Mouse (Mus musculus): ENCODE data around the gene Rita1. TPM values are rescaled to one million over a fixed set of nuclear protein-coding genes. Genes with fewer than 3 reads are reported as not detected.

The Rita1 gene
- polyA plus RNA-seq, 1 experiment from 2014 or later = 13.4 TPM

DNA sequence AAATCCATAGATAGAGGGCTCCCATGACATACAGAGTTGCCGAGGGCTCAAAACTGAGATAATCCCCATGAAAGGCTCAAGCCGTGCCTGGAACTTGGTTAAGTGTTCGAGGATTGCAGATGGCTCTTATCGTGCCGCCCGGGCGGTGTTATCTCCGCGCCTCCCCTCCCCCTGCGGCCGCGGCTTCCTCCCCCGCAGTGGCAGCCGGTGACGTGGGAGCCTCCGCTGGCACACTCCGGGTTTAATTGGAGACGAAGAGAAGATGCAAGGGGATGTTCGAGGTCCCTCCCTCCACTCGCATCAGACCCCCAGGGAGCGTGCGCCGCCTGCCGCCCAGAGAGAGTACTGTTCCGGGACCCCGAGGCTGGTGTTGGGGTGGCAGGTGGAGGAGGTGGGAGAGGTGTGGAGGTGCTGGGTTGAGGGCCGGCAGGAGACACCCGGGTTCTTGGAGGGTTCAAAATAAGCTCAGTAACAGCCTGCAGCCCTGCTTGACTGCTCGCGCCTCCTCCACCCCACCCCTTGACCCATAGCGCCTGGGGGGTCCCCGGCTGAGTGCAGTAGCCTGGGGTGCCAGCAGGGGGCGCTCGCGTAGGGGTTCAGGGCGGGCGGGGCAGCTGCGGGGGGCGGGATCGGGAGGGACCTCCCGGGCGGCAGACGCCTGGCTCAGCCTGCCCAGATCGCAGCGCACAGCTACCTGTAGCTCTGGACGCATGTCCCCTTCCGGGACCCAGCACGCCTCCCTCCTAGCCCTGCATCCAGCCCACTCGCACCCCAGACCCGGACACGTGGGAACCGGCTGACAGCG lies 36.4 kb upstream of the Rita1 start, which contains the start of gene Rasal1:
Rasal1 (plus strand) TSS at position 244 of the 805 bp plus-strand sequence.
- Histone ChIP-seq H3K4me3 (replicated peaks; ENCODE audit: low read length) (peak within 1 kb of the TSS; percentile 33), H3K9ac (ENCODE audit: low read length) (peak within 1 kb of the TSS; percentile 41), H3K36me3 (ENCODE audit: control insufficient read depth, insufficient read depth, low read length) (no peaks in the 10 kb centered on the region), H3K4me1 (ENCODE audit: control insufficient read depth, insufficient read depth, low read length) (peaks cover 8% of the 10 kb centered on the region; the same call in 1 of the 2 replicates), H3K9me3 (replicated peaks; ENCODE audit: control insufficient read depth, low read length) (no peaks in the 10 kb centered on the region), H3K27me3 (ENCODE audit: control insufficient read depth, insufficient read depth, low read length) (peaks cover 26% of the 10 kb centered on the region), H3K27ac (ENCODE audit: low read length) (no peak within 1 kb of the TSS), H3K4me2 (ENCODE audit: low read depth, low read length) (peak within 1 kb of the TSS; percentile 60)
- 1% methylated on average over 52 of the region's 53 CpGs for WGBS
- ATAC-seq (ENCODE audit: insufficient read depth, low FRiP score) = peak; percentile 28; the same call in 1 of the 2 replicates

DNA sequence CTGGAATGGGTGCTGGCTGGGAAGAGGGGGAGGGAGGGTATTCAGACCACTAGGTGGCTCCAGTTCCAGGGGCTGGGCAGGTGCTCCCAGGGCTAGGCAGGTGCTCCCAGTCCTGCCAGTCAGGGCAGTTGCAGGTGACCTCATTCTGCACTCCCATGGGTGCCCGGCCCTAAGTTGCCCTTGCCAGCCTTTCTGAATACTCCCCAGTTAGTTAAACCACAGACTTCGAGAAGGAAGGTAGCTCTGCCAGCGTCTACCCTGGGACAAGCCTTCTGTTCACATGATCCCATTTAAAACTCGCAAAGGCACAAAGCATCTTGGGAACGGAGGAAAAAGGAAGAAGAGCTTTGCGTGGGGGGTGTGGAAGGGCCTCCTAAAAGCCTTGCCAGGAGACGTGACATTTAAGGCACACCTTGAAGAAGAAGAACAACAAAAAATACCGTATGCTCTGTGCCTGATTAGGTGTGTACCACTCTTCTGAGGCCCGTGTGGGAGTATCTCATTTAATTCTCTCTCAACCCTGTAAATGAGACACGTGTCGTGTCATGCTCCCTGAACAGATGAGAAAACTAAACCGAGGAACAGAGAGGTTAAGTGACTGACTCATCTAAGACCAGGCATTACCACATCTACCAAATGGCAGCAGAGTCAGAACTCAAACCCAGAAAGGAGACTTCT lies 35.6 kb upstream of the Rita1 start:
- H3K9ac ChIP-seq (ENCODE audit: low read length) = no peak overlapping the region
- H3K4me2 ChIP-seq (ENCODE audit: low read depth, low read length) = peak overlapping the region; percentile 60
- no peaks in the 10 kb centered on the region for H3K9me3 ChIP-seq (replicated peaks; ENCODE audit: control insufficient read depth, low read length)
- peaks cover 26% of the 10 kb centered on the region for H3K27me3 ChIP-seq (ENCODE audit: control insufficient read depth, insufficient read depth, low read length)
- no peak overlapping the region for H3K27ac ChIP-seq (ENCODE audit: low read length)
- peak overlapping the region; percentile 33; the same call in 1 of the 2 replicates for H3K4me3 ChIP-seq (replicated peaks; ENCODE audit: low read length)
- no peak for ATAC-seq (ENCODE audit: insufficient read depth, low FRiP score)
- H3K36me3 ChIP-seq (ENCODE audit: control insufficient read depth, insufficient read depth, low read length) = no peaks in the 10 kb centered on the region
- H3K4me1 ChIP-seq (ENCODE audit: control insufficient read depth, insufficient read depth, low read length) = peaks cover 8% of the 10 kb centered on the region; the same call in 1 of the 2 replicates
- WGBS = 30% methylated on average over 12 of the region's 12 CpGs

DNA sequence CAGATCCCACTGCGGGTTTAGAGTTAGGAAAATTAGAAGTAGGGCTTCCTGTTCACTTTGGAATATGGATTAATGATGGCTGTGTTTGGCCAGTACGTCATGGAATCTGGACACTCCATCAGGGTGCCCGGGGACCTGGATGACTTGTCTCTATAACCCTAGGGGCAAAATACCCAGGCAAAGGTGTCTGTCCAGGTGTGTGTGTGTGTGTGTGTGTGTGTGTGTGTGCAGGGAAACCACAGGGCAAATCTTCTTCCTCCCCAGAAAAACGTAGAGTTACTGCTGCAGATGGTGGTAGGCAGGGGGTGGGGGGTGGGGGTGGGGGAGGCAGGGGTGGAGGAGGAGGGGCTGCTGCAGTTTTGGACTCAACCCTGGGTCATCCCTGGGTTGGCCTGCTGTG lies 35.0 kb upstream of the Rita1 start:
- WGBS = 61% methylated on average over 4 of the region's 4 CpGs
- ATAC-seq (ENCODE audit: insufficient read depth, low FRiP score) = no peak
- H3K4me3 ChIP-seq (replicated peaks; ENCODE audit: low read length) = no peak overlapping the region
- no peak overlapping the region for H3K27ac ChIP-seq (ENCODE audit: low read length)
- no peaks in the 10 kb centered on the region for H3K36me3 ChIP-seq (ENCODE audit: control insufficient read depth, insufficient read depth, low read length)
- no peak overlapping the region for H3K4me2 ChIP-seq (ENCODE audit: low read depth, low read length)
- H3K9me3 ChIP-seq (replicated peaks; ENCODE audit: control insufficient read depth, low read length) = no peaks in the 10 kb centered on the region
- no peak overlapping the region for H3K9ac ChIP-seq (ENCODE audit: low read length)
- H3K27me3 ChIP-seq (ENCODE audit: control insufficient read depth, insufficient read depth, low read length) = peaks cover 26% of the 10 kb centered on the region
- H3K4me1 ChIP-seq (ENCODE audit: control insufficient read depth, insufficient read depth, low read length) = peaks cover 8% of the 10 kb centered on the region; the same call in 1 of the 2 replicates

DNA sequence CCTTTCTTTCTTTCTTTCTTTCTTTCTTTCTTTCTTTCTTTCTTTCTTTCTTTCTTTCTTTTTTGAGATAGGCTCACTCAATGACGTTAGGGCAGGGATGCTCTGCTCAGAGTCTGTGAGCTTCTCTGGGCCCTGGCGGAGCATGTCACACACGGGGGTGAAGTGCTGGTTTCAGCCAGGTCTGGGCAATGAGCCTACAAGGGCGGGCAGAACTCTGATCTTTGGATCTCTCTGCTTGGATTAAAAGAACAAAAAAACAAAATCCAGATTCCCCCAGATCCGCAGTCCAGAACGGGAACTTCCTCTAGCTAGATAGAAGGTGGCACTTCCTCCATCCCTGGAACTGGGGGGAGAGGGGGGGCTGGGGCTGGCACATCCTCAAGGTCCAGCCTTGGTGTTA lies 33.5 kb upstream of the Rita1 start:
- Histone ChIP-seq H3K27me3 (ENCODE audit: control insufficient read depth, insufficient read depth, low read length) (peaks cover 26% of the 10 kb centered on the region), H3K9me3 (replicated peaks; ENCODE audit: control insufficient read depth, low read length) (no peaks in the 10 kb centered on the region), H3K4me3 (replicated peaks; ENCODE audit: low read length) (no peak overlapping the region), H3K4me1 (ENCODE audit: control insufficient read depth, insufficient read depth, low read length) (peaks cover 8% of the 10 kb centered on the region; the same call in 1 of the 2 replicates), H3K9ac (ENCODE audit: low read length) (no peak overlapping the region), H3K4me2 (ENCODE audit: low read depth, low read length) (no peak overlapping the region), H3K36me3 (ENCODE audit: control insufficient read depth, insufficient read depth, low read length) (no peaks in the 10 kb centered on the region), H3K27ac (ENCODE audit: low read length) (no peak overlapping the region)
- no peak for ATAC-seq (ENCODE audit: insufficient read depth, low FRiP score)
- 53% methylated on average over 6 of the region's 6 CpGs for WGBS

DNA sequence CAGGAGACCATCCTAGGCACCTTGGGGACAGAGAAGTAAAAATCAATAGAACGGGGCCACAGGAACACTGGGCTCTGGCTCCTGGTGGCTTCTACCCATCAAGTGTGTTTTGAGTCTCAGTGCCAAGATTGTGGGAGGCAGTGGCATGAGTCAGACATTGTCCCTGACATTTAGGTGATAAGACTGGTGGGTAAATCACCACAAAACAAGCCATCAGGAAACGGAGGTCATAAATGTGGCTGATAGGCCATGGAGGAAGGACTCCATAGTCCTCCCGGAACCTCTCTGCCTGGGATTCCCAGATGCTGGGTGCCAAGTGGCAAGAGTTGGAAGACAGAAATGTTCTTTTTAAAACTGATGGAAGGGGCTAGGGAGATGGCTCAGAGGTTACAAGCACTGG lies 31.8 kb upstream of the Rita1 start:
- no peak for ATAC-seq (ENCODE audit: insufficient read depth, low FRiP score)
- no peak overlapping the region for H3K27ac ChIP-seq (ENCODE audit: low read length)
- H3K27me3 ChIP-seq (ENCODE audit: control insufficient read depth, insufficient read depth, low read length) = peaks cover 15% of the 10 kb centered on the region
- no peak overlapping the region for H3K4me3 ChIP-seq (replicated peaks; ENCODE audit: low read length)
- H3K36me3 ChIP-seq (ENCODE audit: control insufficient read depth, insufficient read depth, low read length) = no peaks in the 10 kb centered on the region
- 75% methylated on average over 3 of the region's 3 CpGs for WGBS
- no peak overlapping the region for H3K9ac ChIP-seq (ENCODE audit: low read length)
- H3K4me1 ChIP-seq (ENCODE audit: control insufficient read depth, insufficient read depth, low read length) = peaks cover 8% of the 10 kb centered on the region; the same call in 1 of the 2 replicates
- no peak overlapping the region for H3K4me2 ChIP-seq (ENCODE audit: low read depth, low read length)
- no peaks in the 10 kb centered on the region for H3K9me3 ChIP-seq (replicated peaks; ENCODE audit: control insufficient read depth, low read length)

DNA sequence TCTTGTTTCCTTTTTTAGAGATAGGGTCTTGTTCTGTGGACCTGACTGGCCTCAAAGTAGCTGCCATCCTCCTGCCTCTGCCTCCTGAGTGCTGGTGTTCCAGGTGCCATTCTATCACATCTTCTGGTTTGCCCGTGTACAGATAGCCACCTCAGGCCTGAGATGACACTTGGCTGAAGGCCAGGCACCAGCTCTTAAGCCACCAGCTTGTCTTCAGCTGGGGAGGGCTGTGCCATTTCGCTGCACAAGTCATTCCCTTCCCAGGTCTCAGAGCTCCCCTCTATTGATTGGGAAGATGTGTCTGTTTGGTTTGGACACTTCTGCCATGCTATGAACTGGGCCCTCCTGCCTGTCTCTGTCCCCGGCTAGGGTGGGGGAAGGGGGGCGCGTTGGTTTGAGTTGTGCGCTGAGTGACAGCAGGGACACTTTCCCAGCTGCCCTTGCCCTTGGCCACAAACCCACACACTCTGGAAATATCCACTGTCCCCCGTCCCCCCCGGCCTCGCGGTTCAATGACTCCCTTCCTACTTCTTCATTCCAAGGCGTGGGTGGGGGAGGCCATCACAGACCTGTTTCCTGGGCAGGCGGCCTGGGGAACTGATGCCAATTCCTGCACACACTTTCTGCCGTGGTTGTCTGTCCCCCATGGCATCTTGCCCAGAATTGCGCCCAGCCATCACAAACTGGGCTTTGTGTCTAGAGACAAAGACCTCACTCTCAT lies 31.1 kb upstream of the Rita1 start:
- no peaks in the 10 kb centered on the region for H3K36me3 ChIP-seq (ENCODE audit: control insufficient read depth, insufficient read depth, low read length)
- 0 out of 2 replicates have a peak, but pooled peaks cover 9% of the 10 kb centered on the region for H3K27me3 ChIP-seq (ENCODE audit: control insufficient read depth, insufficient read depth, low read length)
- H3K4me2 ChIP-seq (ENCODE audit: low read depth, low read length) = no peak overlapping the region
- no peak overlapping the region for H3K9ac ChIP-seq (ENCODE audit: low read length)
- peaks cover 4% of the 10 kb centered on the region; the same call in 1 of the 2 replicates for H3K4me1 ChIP-seq (ENCODE audit: control insufficient read depth, insufficient read depth, low read length)
- whole genome bisulfite sequencing = 66% methylated on average over 14 of the region's 14 CpGs
- H3K9me3 ChIP-seq (replicated peaks; ENCODE audit: control insufficient read depth, low read length) = no peaks in the 10 kb centered on the region
- H3K4me3 ChIP-seq (replicated peaks; ENCODE audit: low read length) = no peak overlapping the region
- ATAC-seq (ENCODE audit: insufficient read depth, low FRiP score) = no peak
- H3K27ac ChIP-seq (ENCODE audit: low read length) = no peak overlapping the region

DNA sequence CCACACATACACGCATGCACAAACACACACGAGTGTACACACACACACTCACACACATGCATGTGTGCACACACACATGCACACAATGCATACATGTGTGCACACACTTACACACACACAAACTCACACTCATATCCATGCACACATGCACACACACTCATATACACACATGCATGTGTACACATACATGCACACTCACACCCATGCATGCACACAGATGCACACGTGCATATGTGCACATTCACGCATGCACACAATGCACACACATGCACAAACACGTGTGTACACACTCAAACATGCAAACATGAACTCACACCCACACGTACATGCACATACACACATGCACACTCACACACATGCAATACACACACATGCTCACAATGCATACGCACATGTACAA lies 27.7 kb upstream of the Rita1 start:
- Histone ChIP-seq H3K9ac (ENCODE audit: low read length) (no peak overlapping the region), H3K36me3 (ENCODE audit: control insufficient read depth, insufficient read depth, low read length) (no peaks in the 10 kb centered on the region), H3K27me3 (ENCODE audit: control insufficient read depth, insufficient read depth, low read length) (no peaks in the 10 kb centered on the region), H3K27ac (ENCODE audit: low read length) (no peak overlapping the region), H3K4me1 (ENCODE audit: control insufficient read depth, insufficient read depth, low read length) (no peaks in the 10 kb centered on the region), H3K9me3 (replicated peaks; ENCODE audit: control insufficient read depth, low read length) (no peaks in the 10 kb centered on the region), H3K4me3 (replicated peaks; ENCODE audit: low read length) (no peak overlapping the region), H3K4me2 (ENCODE audit: low read depth, low read length) (no peak overlapping the region)
- 88% methylated on average over 7 of the region's 7 CpGs for WGBS
- ATAC-seq (ENCODE audit: insufficient read depth, low FRiP score) = no peak

DNA sequence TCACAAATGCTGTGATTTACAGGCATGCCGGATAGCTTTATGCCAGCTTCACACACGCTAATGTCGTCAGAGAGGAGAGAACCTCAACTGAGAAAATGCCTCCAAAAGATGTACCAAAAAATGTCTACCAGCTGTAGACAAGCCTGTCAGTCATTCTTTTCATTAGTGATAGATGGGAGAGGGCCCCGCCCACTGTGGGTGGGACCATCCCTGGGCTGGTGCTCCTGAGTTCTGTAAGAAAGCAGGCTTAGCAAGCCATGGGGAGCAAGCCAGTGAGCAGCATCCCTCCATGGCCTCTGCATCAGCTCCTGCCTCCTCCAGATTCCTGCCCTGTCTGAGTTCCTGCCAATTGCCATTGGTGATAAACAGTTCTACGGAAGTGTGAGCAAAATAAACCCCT lies 23.2 kb upstream of the Rita1 start:
- Histone ChIP-seq H3K36me3 (ENCODE audit: control insufficient read depth, insufficient read depth, low read length) (no peaks in the 10 kb centered on the region), H3K4me1 (ENCODE audit: control insufficient read depth, insufficient read depth, low read length) (no peaks in the 10 kb centered on the region), H3K27ac (ENCODE audit: low read length) (no peak overlapping the region), H3K9me3 (replicated peaks; ENCODE audit: control insufficient read depth, low read length) (peaks cover 6% of the 10 kb centered on the region; the same call in 1 of the 2 replicates), H3K4me3 (replicated peaks; ENCODE audit: low read length) (no peak overlapping the region), H3K27me3 (ENCODE audit: control insufficient read depth, insufficient read depth, low read length) (no peaks in the 10 kb centered on the region), H3K9ac (ENCODE audit: low read length) (no peak overlapping the region), H3K4me2 (ENCODE audit: low read depth, low read length) (no peak overlapping the region)
- WGBS = 78% methylated on average over 5 of the region's 5 CpGs
- no peak for ATAC-seq (ENCODE audit: insufficient read depth, low FRiP score)

Data from stomach, embryonic 16.5 days (tissue).